27 mouse cellular contexts compared by ENCODE assay signal in the genomic region with DNA sequence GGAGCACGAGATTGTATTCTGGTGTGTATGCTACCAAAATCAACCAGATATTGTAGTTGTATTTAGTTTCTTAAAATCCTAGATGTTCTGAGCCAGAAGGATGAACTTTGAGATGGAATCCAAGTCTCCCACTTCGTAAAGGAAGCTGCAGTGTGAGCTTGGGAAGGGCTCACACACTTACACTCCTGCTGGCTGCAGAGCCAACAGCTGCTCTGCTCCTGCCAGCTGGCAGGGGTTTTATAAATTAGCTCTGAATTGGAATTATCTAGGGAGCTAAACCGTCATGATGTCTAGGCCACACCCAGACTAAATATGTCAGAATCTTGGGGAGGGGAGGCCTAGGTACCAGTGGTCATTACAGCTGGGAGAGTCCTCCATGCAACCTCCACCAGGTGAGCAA. TPM values are rescaled to one million over a fixed set of nuclear protein-coding genes. Genes with fewer than 3 reads are reported as not detected.
A peak's percentile ranks its signal among the peaks of the same experiment; 100 is the strongest.
DNase-seq lines count a peak whose midpoint lies in the region; ATAC-seq and TF ChIP-seq lines count a peak whose summit lies in the region.
"Had no signal": no experiment of that assay in that cellular context is flagged by ENCODE, and none has a peak within 500 bp of the region (broad histone marks: within the 10 kb centered on the region; RNA-seq: fewer than 3 reads in every experiment).

No protein-coding gene starts in this region.

- no peak for TF ChIP-seq EP300 in stomach, postnatal 0 days (optimal IDR thresholded peaks at IDR 0.05)

- peak; percentile 25; the same call in 1 of the 2 replicates for ATAC-seq in limb, embryonic 14.5 days (ENCODE audit: low FRiP score, low read depth)
- ATAC-seq in stomach, postnatal 0 days (ENCODE audit: low FRiP score, low TSS enrichment), result no peak
- ATAC-seq: inflammation-experienced regulatory T-cells, adult 6 months; liver, embryonic 12.5 days; liver, postnatal 0 days had no signal

- no peaks in the 10 kb centered on the region for H3K9me3 ChIP-seq in limb, embryonic 14.5 days (ENCODE audit: control insufficient read depth, low read length)
- no peaks in the 10 kb centered on the region for H3K9me3 ChIP-seq in limb, embryonic 10.5 days (replicated peaks)
- H3K9me3 ChIP-seq in stomach, postnatal 0 days (ENCODE audit: control insufficient read depth, low read length), result no peaks in the 10 kb centered on the region
- H3K9me3 ChIP-seq: hindbrain, embryonic 10.5 days; hindbrain, embryonic 15.5 days; kidney, embryonic 15.5 days; limb, embryonic 13.5 days; liver, embryonic 12.5 days; midbrain, embryonic 12.5 days; neural tube, embryonic 12.5 days had no signal

- no peak for TF ChIP-seq POLR2A in limb, embryonic 14.5 days (IDR thresholded peaks at IDR 0.05; ENCODE audit: borderline replicate concordance, extremely low read depth, insufficient read depth, insufficient read length)
- no peak for TF ChIP-seq POLR2A in brain, embryonic 14.5 days (IDR thresholded peaks at IDR 0.05; ENCODE audit: borderline replicate concordance, extremely low read depth, insufficient read depth, insufficient read length, poor library complexity, severe bottlenecking)

- no peak overlapping the region for H3K27ac ChIP-seq in limb, embryonic 14.5 days (replicated peaks; ENCODE audit: low read depth, low read length)
- no peak overlapping the region for H3K27ac ChIP-seq in limb, embryonic 10.5 days
- H3K27ac ChIP-seq in stomach, postnatal 0 days (replicated peaks), result no peak overlapping the region
- H3K27ac ChIP-seq: hindbrain, embryonic 10.5 days; hindbrain, embryonic 15.5 days; kidney, embryonic 15.5 days; limb, embryonic 13.5 days; liver, embryonic 12.5 days; midbrain, embryonic 12.5 days; neural tube, embryonic 12.5 days had no signal

- peaks cover 57% of the 10 kb centered on the region for H3K36me3 ChIP-seq in limb, embryonic 14.5 days (ENCODE audit: control insufficient read depth, insufficient read depth, low read length)
- H3K36me3 ChIP-seq in limb, embryonic 10.5 days, result peaks cover 84% of the 10 kb centered on the region
- peaks cover 11% of the 10 kb centered on the region; the same call in 1 of the 2 replicates for H3K36me3 ChIP-seq in stomach, postnatal 0 days (ENCODE audit: control insufficient read depth, insufficient read depth, low read length)
- H3K36me3 ChIP-seq: liver, embryonic 12.5 days had no signal

- H3K4me1 ChIP-seq in limb, embryonic 14.5 days (ENCODE audit: control insufficient read depth, insufficient read depth, low read length), result no peaks in the 10 kb centered on the region
- H3K4me1 ChIP-seq in limb, embryonic 10.5 days, result peaks cover 15% of the 10 kb centered on the region
- no peaks in the 10 kb centered on the region; the same call in 1 of the 2 replicates for H3K4me1 ChIP-seq in stomach, postnatal 0 days (replicated peaks; ENCODE audit: control insufficient read depth, insufficient read depth)
- H3K4me1 ChIP-seq: liver, embryonic 12.5 days; megakaryocyte, embryonic 14.5 days; midbrain, embryonic 12.5 days had no signal

- no peak overlapping the region for H3K4me2 ChIP-seq in limb, embryonic 14.5 days (replicated peaks; ENCODE audit: low read depth, low read length, severe bottlenecking)
- no peak overlapping the region for H3K4me2 ChIP-seq in stomach, postnatal 0 days (replicated peaks; ENCODE audit: low read depth)
- H3K4me2 ChIP-seq: heart, embryonic 11.5 days; hindbrain, embryonic 15.5 days; kidney, embryonic 15.5 days; limb, embryonic 13.5 days; liver, embryonic 12.5 days; midbrain, embryonic 12.5 days; neural tube, embryonic 12.5 days had no signal

- H3K4me3 ChIP-seq in limb, embryonic 14.5 days (replicated peaks; ENCODE audit: low read length), result no peak overlapping the region
- no peak overlapping the region for H3K4me3 ChIP-seq in limb, embryonic 10.5 days
- H3K4me3 ChIP-seq in stomach, postnatal 0 days (ENCODE audit: low read depth, low read length), result no peak overlapping the region
- H3K4me3 ChIP-seq: hindbrain, embryonic 10.5 days; hindbrain, embryonic 15.5 days; kidney, embryonic 15.5 days; limb, embryonic 13.5 days; liver, embryonic 12.5 days; megakaryocyte, embryonic 14.5 days; midbrain, embryonic 12.5 days; myocyte; neural tube, embryonic 12.5 days had no signal

- no peak for TF ChIP-seq CTCF in brain, embryonic 14.5 days (IDR thresholded peaks at IDR 0.05; ENCODE audit: borderline replicate concordance, extremely low read depth, insufficient read depth, insufficient read length)
- TF ChIP-seq CTCF in stomach, postnatal 0 days (IDR thresholded peaks at IDR 0.05; ENCODE audit: low read depth), result 0 out of 2 replicates have a peak, but pooled peaks have one; percentile 7

- peak; percentile 6 for DNase-seq in gastrocnemius, adult 18-20 months (ENCODE audit: low spot score)
- DNase-seq in gastrocnemius, adult 8-10 months (ENCODE audit: low spot score in 2 of 2), result no peak
- no peak for DNase-seq in limb, embryonic 14.5 days (ENCODE audit: low spot score)
- no peak for DNase-seq in limb, embryonic 10.5 days (ENCODE audit: low spot score)
- peak; percentile 41 for DNase-seq in brain, embryonic 14.5 days (ENCODE audit: low read depth)
- no peak for DNase-seq in stomach, postnatal 0 days (ENCODE audit: low spot score)
- DNase-seq: adrenal gland, postnatal 25 days; B cell, adult 2 months; cerebellum, adult 2 months; cerebellum, postnatal 14 days; heart, adult 11 months; kidney, adult 18-20 months; kidney, postnatal 25 days; liver, postnatal 0 days; lung, postnatal 14 days; right cerebral cortex, adult 18-20 months had no signal

- H3K9ac ChIP-seq in limb, embryonic 14.5 days (ENCODE audit: low read depth, low read length, severe bottlenecking), result no peak overlapping the region
- no peak overlapping the region for H3K9ac ChIP-seq in stomach, postnatal 0 days (ENCODE audit: low read length)
- H3K9ac ChIP-seq: hindbrain, embryonic 15.5 days; kidney, embryonic 15.5 days; limb, embryonic 13.5 days; liver, embryonic 12.5 days; liver, postnatal 0 days; midbrain, embryonic 12.5 days; neural tube, embryonic 12.5 days had no signal

- H3K27me3 ChIP-seq in limb, embryonic 14.5 days (ENCODE audit: control insufficient read depth, insufficient read depth, low read length), result no peaks in the 10 kb centered on the region
- H3K27me3 ChIP-seq in limb, embryonic 10.5 days (ENCODE audit: low read depth, poor library complexity, severe bottlenecking), result no peaks in the 10 kb centered on the region
- H3K27me3 ChIP-seq in stomach, postnatal 0 days (ENCODE audit: control insufficient read depth, insufficient read depth, low read length), result no peaks in the 10 kb centered on the region
- H3K27me3 ChIP-seq: hindbrain, embryonic 15.5 days; kidney, embryonic 15.5 days; limb, embryonic 13.5 days; liver, embryonic 12.5 days; megakaryocyte, embryonic 14.5 days; midbrain, embryonic 12.5 days; neural tube, embryonic 12.5 days had no signal

- 69% methylated on average over 3 of the region's 3 CpGs for WGBS in limb, embryonic 14.5 days
- WGBS in limb, embryonic 10.5 days, result 84% methylated on average over 3 of the region's 3 CpGs
- WGBS in stomach, postnatal 0 days, result 46% methylated on average over 3 of the region's 3 CpGs

RNA-seq across cellular contexts. Expression of gene Bend5, which starts 38.5 kb away (rescaled TPM):
- under 1 TPM; 0.16 to 0.85 TPM for total RNA-seq in gastrocnemius, adult 18-20 months (2021)
- total RNA-seq in gastrocnemius, adult 8-10 months (2022), result under 1 TPM; 0.22 to 0.92 (median 0.37) TPM
- polyA plus RNA-seq in limb, embryonic 14.5 days (2012; rRNA removed), result 37.7 and 38.2 TPM in 2 replicates
- 58.3 and 70.4 TPM in 2 replicates for polyA plus RNA-seq in limb, embryonic 14.5 days (2014; fragmentation: Nextera tagmentation; extraction: Ambion mirVana)
- 32.2 and 37.1 TPM in 2 replicates for polyA plus RNA-seq in limb, embryonic 10.5 days (2016; fragmentation: Nextera tagmentation; extraction: Ambion mirVana)
- 51.9 and 53.1 TPM in 2 replicates for polyA plus RNA-seq in brain, embryonic 14.5 days (2012; rRNA removed)
- 21.7 and 22.7 TPM in 2 replicates for polyA plus RNA-seq in stomach, postnatal 0 days (2015; fragmentation: Nextera tagmentation; extraction: Ambion mirVana)
- polyA plus RNA-seq: myocyte had no signal

Comparison
In these comparisons a context has a peak if more than half of its experiments do, and no peak if none do; other contexts are left out.
1. DNase-seq: peak in gastrocnemius, adult 18-20 months (single experiment) and brain, embryonic 14.5 days (single experiment); none in gastrocnemius, adult 8-10 months (0 of 2), limb, embryonic 14.5 days (single experiment), limb, embryonic 10.5 days (single experiment) and stomach, postnatal 0 days (single experiment).